Mouse (Mus musculus) heart, adult 2 months (tissue): ENCODE results near the gene Slc7a1. TPM values are rescaled to one million over a fixed set of nuclear protein-coding genes. Genes with fewer than 3 reads are reported as not detected.

ENCODE experiments used
- DNase-seq, 2 experiments: peaks; one replicate each; pipeline ENCODE4 v3.0.0; 2021
- H3K27ac ChIP-seq: fragments of 200-600 bp; 2 replicates; pipeline ENCODE4 v1.8.1; 2022
- H3K27me3 ChIP-seq: fragments of 200-500 bp; 2 replicates; pipeline ENCODE4 v1.6.1; 2012; ENCODE audit warnings: mild to moderate bottlenecking, low read length, inconsistent platforms, mixed read lengths; ENCODE audit not compliant: control insufficient read depth, insufficient read depth
- H3K36me3 ChIP-seq: fragments of 200-500 bp; 2 replicates; pipeline ENCODE4 v1.6.1; 2012; ENCODE audit warnings: low read length, inconsistent platforms; ENCODE audit not compliant: control insufficient read depth, insufficient read depth
- H3K4me1 ChIP-seq: fragments of 200-500 bp; 2 replicates; pipeline ENCODE4 v1.6.1; 2011; ENCODE audit warnings: low read length; ENCODE audit not compliant: control insufficient read depth, insufficient read depth
- H3K4me3 ChIP-seq: fragments of 200-600 bp; 2 replicates; pipeline ENCODE4 v1.8.1; 2022
- H3K79me2 ChIP-seq: fragments of 200-500 bp; replicated peaks from 2 replicates; pipeline ENCODE4 v1.6.1; 2012; ENCODE audit warnings: mild to moderate bottlenecking, inconsistent platforms, low read length, moderate library complexity, mixed read lengths; ENCODE audit not compliant: control insufficient read depth, insufficient read depth
- H3K9ac ChIP-seq: fragments of 200-500 bp; 2 replicates; pipeline ENCODE4 v1.6.1; 2012; ENCODE audit warnings: low read depth, mild to moderate bottlenecking, control low read depth, inconsistent platforms, low read length, mixed read lengths
- CTCF ChIP-seq: fragments of 200-600 bp; IDR thresholded peaks from 2 replicates; pipeline ENCODE4 v1.8.1; 2022; ENCODE audit warnings: antibody characterized with exemption, mild to moderate bottlenecking, moderate library complexity
- EP300 ChIP-seq: fragments of 200-500 bp; IDR thresholded peaks from 2 replicates; pipeline ENCODE4 v1.6.1; 2011; ENCODE audit warnings: low read depth, low read length, control low read depth; ENCODE audit not compliant: insufficient read depth
- POLR2A ChIP-seq: fragments of 200-500 bp; IDR thresholded peaks from 2 replicates; pipeline ENCODE4 v1.6.1; 2011; ENCODE audit warnings: mild to moderate bottlenecking, low read depth, low read length, control low read depth; ENCODE audit not compliant: insufficient read depth
- WGBS: fragments of 180-500 bp; shearing (Covaris S2); methylation state at CpG from one replicate; pipeline ENCODE4 v1.1.7; 2018; 5-methylcytosine and 5-hydroxymethylcytosine counted together
- intact Hi-C: fragments of 180-260 bp; cut with DNase I; formaldehyde crosslinking; loops from one replicate; pipeline ENCODE4 v1.15.1; 2025
- polyA plus RNA-seq: library from polyadenylated mRNA; depleted of rRNA; stranded (reverse); fragments of >200 nt; gene quantifications from 2 replicates; pipeline ENCODE4 v1.2.3, GENCODE M21; 2012
- total RNA-seq, 2 experiments: library from RNA; stranded (reverse); gene quantifications; 2 replicates each; pipeline ENCODE4 v1.2.3; 2021

Slc7a1 gene
- total and polyA plus RNA-seq, 3 experiments = 10.9 to 14.4 (median 14.0) TPM

DNA sequence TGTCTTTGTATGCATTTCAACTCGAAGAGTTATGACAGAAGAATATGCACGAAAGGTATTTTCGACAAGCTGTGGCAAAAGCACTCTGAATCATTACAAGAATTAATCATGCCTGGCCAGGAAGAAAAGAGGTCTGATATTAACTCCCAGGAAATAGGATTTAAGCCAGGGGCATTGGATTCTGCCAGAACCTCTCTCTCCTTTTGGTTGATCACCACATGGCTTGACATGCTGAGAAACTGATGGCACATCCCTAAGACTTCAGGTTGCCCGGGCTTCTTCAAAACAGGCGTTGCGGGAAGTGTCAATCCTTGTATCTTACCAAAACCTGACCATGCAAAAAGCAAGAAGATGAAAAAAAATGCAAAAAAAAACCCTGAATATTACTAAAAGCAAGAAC lies 25.4 kb upstream of the Slc7a1 start:
- DNase-seq = no peak
- H3K27ac ChIP-seq = no peak overlapping the region
- no peaks in the 10 kb centered on the region for H3K27me3 ChIP-seq
- TF ChIP-seq EP300 (no peak), POLR2A (no peak), CTCF (no peak)
- intact Hi-C loops = no loop called here
- no peaks in the 10 kb centered on the region for H3K4me1 ChIP-seq
- no peaks in the 10 kb centered on the region for H3K79me2 ChIP-seq
- H3K9ac ChIP-seq = no peak overlapping the region
- H3K36me3 ChIP-seq = no peaks in the 10 kb centered on the region
- H3K4me3 ChIP-seq = no peak overlapping the region
- WGBS = 86% methylated on average over 6 of the region's 6 CpGs

DNA sequence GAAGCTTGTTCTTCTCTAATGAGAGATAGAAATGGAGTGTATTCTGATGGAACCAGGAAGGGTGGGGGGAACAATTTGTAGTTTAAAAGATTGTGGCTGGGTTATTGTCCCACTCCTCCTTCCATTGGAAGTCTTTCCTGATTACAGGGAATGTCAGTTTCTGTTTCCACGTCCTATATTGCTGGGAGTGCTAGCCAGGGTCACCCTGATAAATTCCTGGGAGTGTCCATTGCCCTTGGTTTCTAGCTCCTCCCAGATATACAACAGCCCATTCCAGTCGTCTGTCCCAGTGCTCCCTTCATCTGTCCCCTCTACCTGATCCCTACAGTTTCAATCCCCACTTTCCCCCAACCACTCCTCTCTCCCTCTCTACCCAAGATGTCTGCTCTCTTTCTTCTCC lies 21.6 kb upstream of the Slc7a1 start:
- Histone ChIP-seq H3K9ac (no peak overlapping the region), H3K4me3 (no peak overlapping the region), H3K79me2 (no peaks in the 10 kb centered on the region), H3K4me1 (no peaks in the 10 kb centered on the region; the same call in 1 of the 2 replicates), H3K36me3 (no peaks in the 10 kb centered on the region), H3K27me3 (no peaks in the 10 kb centered on the region), H3K27ac (no peak overlapping the region)
- TF ChIP-seq POLR2A = no peak
- no peak for TF ChIP-seq EP300
- TF ChIP-seq CTCF = no peak
- 44% methylated on average over 2 of the region's 2 CpGs for WGBS
- intact Hi-C loops = no loop called here
- DNase-seq = no peak

DNA sequence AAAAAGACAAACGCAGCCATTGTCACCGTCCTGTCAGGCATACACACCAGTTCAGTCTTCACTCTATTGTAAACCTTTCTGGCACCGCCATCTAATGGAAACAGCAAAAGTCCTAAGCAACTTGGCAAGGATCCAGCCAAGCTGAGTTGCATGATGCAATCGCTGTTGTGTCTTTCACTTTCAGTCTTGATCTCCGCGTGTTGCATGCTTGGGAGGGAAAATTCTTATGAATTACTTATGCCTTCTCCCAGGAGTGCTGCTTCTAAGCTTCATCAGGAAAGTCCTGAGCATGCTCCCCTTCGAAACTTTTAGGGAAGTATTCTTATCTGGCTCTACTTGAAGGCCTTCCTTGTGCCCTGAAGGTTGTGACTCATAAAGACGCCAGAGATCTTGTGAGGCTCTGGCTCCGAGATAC lies 19.4 kb upstream of the Slc7a1 start:
- peak overlapping the region; percentile 18; the same call in 1 of the 2 replicates for H3K9ac ChIP-seq
- intact Hi-C loops = no loop called here
- H3K27ac ChIP-seq = peak overlapping the region; percentile 13; the same call in 1 of the 2 replicates
- no peaks in the 10 kb centered on the region for H3K79me2 ChIP-seq
- no peaks in the 10 kb centered on the region for H3K36me3 ChIP-seq
- DNase-seq = peak; percentile 37 to 55
- no peak for TF ChIP-seq EP300
- 0 out of 2 replicates have a peak, but pooled peaks have one; percentile 5 for TF ChIP-seq CTCF
- TF ChIP-seq POLR2A = no peak
- no peaks in the 10 kb centered on the region; the same call in 1 of the 2 replicates for H3K4me1 ChIP-seq
- 31% methylated on average over 9 of the region's 9 CpGs for WGBS
- peak overlapping the region; percentile 13 for H3K4me3 ChIP-seq
- H3K27me3 ChIP-seq = no peaks in the 10 kb centered on the region

DNA sequence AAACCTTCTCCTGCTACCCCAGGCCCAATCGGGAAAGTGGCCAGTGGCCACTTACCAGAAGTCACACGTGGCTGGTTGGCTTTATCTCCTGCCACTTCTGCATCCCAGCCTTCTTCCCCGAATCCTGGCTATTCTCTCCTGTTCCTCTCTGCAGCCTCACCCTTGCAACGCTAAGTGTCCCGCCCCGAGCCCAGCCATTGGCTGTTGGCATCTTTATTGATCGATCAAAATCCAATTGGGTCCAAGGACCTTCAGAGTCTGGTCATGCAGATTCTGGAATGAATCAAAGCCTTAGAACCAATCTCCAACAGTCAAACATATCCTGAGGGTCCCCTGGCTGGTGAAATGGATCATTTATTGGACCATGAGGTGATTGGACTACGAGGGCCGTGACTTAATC lies 18.7 kb upstream of the Slc7a1 start:
- Histone ChIP-seq H3K79me2 (no peaks in the 10 kb centered on the region), H3K4me3 (no peak overlapping the region; the same call in 1 of the 2 replicates), H3K27me3 (no peaks in the 10 kb centered on the region), H3K36me3 (no peaks in the 10 kb centered on the region), H3K27ac (no peak overlapping the region), H3K9ac (no peak overlapping the region), H3K4me1 (no peaks in the 10 kb centered on the region; the same call in 1 of the 2 replicates)
- DNase-seq = no peak
- WGBS = 84% methylated on average over 9 of the region's 9 CpGs
- no peak for TF ChIP-seq EP300
- TF ChIP-seq CTCF = no peak
- TF ChIP-seq POLR2A = no peak
- intact Hi-C loops = no loop called here

DNA sequence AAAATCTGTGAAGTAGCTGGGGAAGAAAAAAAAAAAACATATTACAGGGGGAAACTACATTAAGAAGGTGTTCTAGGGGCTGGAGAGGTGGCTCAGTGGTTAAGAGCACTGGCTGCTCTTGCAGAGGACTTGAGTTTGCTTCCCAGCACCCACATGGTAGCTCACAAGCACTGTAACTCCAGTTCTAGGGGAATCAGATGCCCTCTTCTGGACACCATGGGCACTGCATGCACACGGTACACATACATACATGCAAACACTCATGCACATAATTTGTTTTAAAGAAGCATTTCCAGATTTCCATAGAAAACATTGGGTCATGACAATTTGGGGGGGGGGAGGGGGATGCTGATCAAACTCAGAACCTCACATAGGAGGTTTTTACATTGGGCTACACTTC lies 18.1 kb upstream of the Slc7a1 start:
- WGBS = 100% methylated on average over 1 of the region's 1 CpGs
- DNase-seq = no peak
- Histone ChIP-seq H3K36me3 (no peaks in the 10 kb centered on the region), H3K4me1 (no peaks in the 10 kb centered on the region; the same call in 1 of the 2 replicates), H3K27ac (no peak overlapping the region), H3K4me3 (no peak overlapping the region), H3K79me2 (no peaks in the 10 kb centered on the region), H3K27me3 (no peaks in the 10 kb centered on the region), H3K9ac (no peak overlapping the region)
- intact Hi-C loops = no loop called here
- peak; percentile 38 for TF ChIP-seq CTCF
- no peak for TF ChIP-seq EP300
- TF ChIP-seq POLR2A = no peak

DNA sequence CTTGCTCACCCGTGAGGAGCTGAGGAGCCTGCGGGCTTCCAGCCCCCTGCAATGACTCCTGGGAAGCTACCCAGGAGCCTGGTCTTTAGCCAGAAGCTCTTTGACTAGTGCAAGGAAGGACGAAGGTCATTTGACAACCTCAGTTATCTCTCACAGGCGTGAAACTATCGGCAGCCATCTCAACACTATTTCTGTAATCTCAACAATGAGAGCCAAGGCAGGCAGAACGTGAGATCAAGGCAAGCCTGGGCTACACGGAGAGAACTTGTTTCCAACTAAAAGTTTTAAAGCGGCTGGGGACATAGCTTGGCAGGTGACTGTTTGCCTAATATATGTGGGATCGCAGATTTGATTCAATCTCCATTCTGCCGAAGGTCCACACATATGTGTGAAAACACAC lies 16.8 kb upstream of the Slc7a1 start:
- Histone ChIP-seq H3K79me2 (no peaks in the 10 kb centered on the region), H3K4me3 (no peak overlapping the region), H3K36me3 (no peaks in the 10 kb centered on the region), H3K9ac (no peak overlapping the region), H3K27ac (no peak overlapping the region), H3K4me1 (no peaks in the 10 kb centered on the region; the same call in 1 of the 2 replicates), H3K27me3 (no peaks in the 10 kb centered on the region)
- no peak for TF ChIP-seq POLR2A
- no peak for TF ChIP-seq EP300
- no peak for TF ChIP-seq CTCF
- DNase-seq = no peak
- intact Hi-C loops = no loop called here
- 41% methylated on average over 10 of the region's 10 CpGs for WGBS

DNA sequence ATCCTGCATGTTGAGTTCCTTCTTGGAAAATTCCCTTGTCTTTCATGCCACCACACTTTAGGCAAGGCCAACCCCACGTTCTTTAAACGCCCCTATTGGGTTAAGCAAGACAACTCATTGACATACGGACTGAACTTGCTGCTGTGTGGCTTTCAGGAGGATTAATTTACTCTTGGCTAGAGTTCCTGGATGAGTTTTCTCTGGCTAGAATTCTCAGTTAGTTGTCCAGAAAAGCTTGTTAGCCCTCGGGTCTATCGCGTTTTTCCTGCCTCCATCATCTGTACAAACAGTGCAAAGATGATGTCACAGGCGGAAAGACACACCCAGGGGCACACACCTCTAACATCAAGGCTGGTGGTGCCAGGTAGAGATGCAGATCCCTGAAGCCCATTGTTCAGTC lies 14.5 kb upstream of the Slc7a1 start:
- TF ChIP-seq EP300 (no peak), POLR2A (no peak), CTCF (no peak)
- no peaks in the 10 kb centered on the region for H3K27me3 ChIP-seq
- no peak for DNase-seq
- WGBS = 36% methylated on average over 7 of the region's 7 CpGs
- intact Hi-C loops = no loop called here
- peaks cover 2% of the 10 kb centered on the region for H3K4me1 ChIP-seq
- H3K36me3 ChIP-seq = no peaks in the 10 kb centered on the region
- H3K9ac ChIP-seq = no peak overlapping the region
- no peak overlapping the region for H3K4me3 ChIP-seq
- no peak overlapping the region for H3K27ac ChIP-seq
- H3K79me2 ChIP-seq = no peaks in the 10 kb centered on the region
